Mouse (Mus musculus) heart, embryonic 16.5 days (tissue): ENCODE measurements around the gene Nlrp6. TPM values are rescaled to one million over a fixed set of nuclear protein-coding genes. Genes with fewer than 3 reads are reported as not detected.
"Not testable (repeated sequence)": the region's sequence is repeated elsewhere in the genome, so short reads cannot be mapped to it uniquely, and the experiment has no call there.

Experiments
- ATAC-seq: fragments of 200-750 bp; cut with Nextera tagmentation; replicated peaks from 2 replicates; pipeline ENCODE4 v1.8.0; 2017; ENCODE audit warnings: moderate number of reproducible peaks; ENCODE audit not compliant: insufficient read depth, low FRiP score; ENCODE audit errors: extremely low read depth
- H3K27ac ChIP-seq: fragments of 300-500 bp; sonication (generic); 2 replicates; pipeline ENCODE4 v1.5.1; 2014; ENCODE audit warnings: mild to moderate bottlenecking, low read length, control low read depth, moderate library complexity
- H3K27me3 ChIP-seq: fragments of 300-500 bp; sonication (generic); 2 replicates; pipeline ENCODE4 v1.6.1; 2014; ENCODE audit warnings: low read length, mixed read lengths; ENCODE audit not compliant: control insufficient read depth, insufficient read depth
- H3K36me3 ChIP-seq: fragments of 300-500 bp; sonication (generic); 2 replicates; pipeline ENCODE4 v1.6.1; 2014; ENCODE audit not compliant: control insufficient read depth, insufficient read depth
- H3K4me1 ChIP-seq: fragments of 300-500 bp; sonication (generic); 2 replicates; pipeline ENCODE4 v1.6.1; 2014; ENCODE audit warnings: low read length, mixed read lengths; ENCODE audit not compliant: control insufficient read depth, insufficient read depth
- H3K4me2 ChIP-seq: fragments of 300-500 bp; sonication (generic); 2 replicates; pipeline ENCODE4 v1.6.1; 2014; ENCODE audit warnings: low read depth, mild to moderate bottlenecking, control low read depth, low read length
- H3K4me3 ChIP-seq: fragments of 300-500 bp; sonication (generic); 2 replicates; pipeline ENCODE4 v1.5.1; 2014; ENCODE audit warnings: mild to moderate bottlenecking, control low read depth, low read length
- H3K9ac ChIP-seq: fragments of 300-500 bp; sonication (generic); 2 replicates; pipeline ENCODE4 v1.6.1; 2014; ENCODE audit warnings: low read length, control low read depth
- H3K9me3 ChIP-seq: fragments of 300-500 bp; sonication (generic); replicated peaks from 2 replicates; pipeline ENCODE4 v1.6.1; 2016; ENCODE audit warnings: low read length; ENCODE audit not compliant: control insufficient read depth
- WGBS: fragments of 180-500 bp; shearing (Covaris S2); extraction: QIAGEN DNeasy Blood & Tissue Kit; methylation state at CpG from one replicate; pipeline ENCODE4 v1.1.7; 2014; 5-methylcytosine and 5-hydroxymethylcytosine counted together
- polyA plus RNA-seq: library from polyadenylated mRNA; unstranded; fragments of >200 nt; fragmentation: Nextera tagmentation; extraction: Ambion mirVana; gene quantifications from 2 replicates; pipeline ENCODE4 v1.2.1, GENCODE M21; 2015

Nlrp6 gene
- polyA plus RNA-seq, 1 experiment from 2014 or later, result 1.6 TPM

DNA sequence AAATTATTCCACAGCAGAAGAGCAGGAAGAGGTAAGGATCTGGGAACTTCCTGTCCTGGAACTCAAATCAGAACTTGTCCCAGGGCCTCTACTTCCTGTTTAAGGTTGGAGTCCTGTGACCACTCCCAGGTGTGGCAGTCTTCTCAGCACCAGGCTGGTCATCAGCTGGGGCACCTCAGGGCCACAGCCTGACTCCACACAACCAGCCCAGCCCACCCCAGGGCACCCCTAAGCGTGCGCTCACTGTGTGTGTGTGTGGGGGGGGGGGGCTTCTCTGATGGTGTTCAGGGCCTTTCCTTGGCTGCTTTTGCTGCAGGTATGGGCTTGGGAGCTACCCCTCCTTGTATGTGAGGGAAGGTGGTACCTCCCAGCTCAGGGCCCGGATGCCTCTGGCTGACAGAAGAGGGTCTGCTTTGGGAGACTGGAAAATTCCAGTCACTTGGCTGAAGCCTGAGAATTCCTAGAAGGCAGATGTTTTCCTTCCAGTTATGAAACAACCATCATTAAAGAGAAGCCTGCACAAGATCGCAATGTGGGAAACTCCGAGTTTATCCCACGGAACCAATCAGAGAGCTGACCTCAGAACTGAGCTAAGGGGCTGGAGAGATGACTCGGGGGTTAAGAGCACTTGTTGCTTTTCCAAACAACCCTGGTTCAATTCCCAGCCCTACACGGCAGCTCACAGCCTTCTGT, 50.9 kb downstream of the Nlrp6 start:
- WGBS, result 50% methylated on average over 8 of the region's 8 CpGs
- 0 out of 2 replicates have a peak, but pooled peaks have one; percentile 12 for ATAC-seq

DNA sequence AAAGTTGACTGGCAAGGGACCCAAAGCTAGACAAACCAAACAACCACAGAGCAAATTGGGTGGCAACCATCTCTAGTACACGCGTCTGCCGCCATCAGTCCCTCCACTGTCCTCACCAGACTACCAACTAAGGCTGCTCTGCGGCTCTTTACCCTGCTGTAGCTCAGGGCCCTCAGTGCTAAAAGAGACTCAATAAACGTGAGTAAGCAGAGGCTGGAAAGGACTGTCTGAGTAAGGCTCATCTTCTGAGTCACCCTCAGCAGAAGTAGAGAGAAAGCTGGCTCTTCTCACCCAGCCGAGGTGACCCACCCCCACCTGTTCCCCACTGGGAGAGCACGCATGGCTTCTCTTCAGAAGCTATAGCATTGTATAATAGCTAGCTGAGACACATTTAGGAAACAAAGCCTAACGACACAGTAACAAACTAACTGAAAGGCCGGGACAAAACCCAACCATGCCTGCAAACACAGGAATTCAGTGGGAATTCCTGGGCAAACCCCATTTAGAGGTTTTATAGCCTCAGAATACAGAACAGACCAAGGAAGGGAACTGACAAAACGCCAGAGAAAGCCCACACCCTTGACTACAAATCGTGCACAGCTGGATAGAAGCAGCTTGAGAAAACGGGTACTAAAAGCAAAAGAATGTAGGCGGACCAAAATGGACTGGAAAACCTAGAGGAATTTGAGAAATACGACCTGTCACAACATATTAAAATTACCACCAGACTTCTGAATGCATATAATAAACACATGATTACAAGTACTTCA, 52.9 kb downstream of the Nlrp6 start:
- no peak overlapping the region for H3K27ac ChIP-seq
- H3K9me3 ChIP-seq, result no peaks in the 10 kb centered on the region
- no peak overlapping the region for H3K9ac ChIP-seq
- whole genome bisulfite sequencing, result 49% methylated on average over 14 of the region's 14 CpGs
- H3K4me1 ChIP-seq, result peaks cover 8% of the 10 kb centered on the region; the same call in 1 of the 2 replicates
- H3K36me3 ChIP-seq, result no peaks in the 10 kb centered on the region
- H3K4me2 ChIP-seq, result no peak overlapping the region
- H3K4me3 ChIP-seq, result no peak overlapping the region
- peaks cover 2% of the 10 kb centered on the region; the same call in 1 of the 2 replicates for H3K27me3 ChIP-seq
- ATAC-seq, result no peak

More for the DNA sequence above, 50.9 kb downstream of the Nlrp6 start:
- Histone ChIP-seq H3K27ac (peak overlapping the region; percentile 60), H3K9me3 (no peaks in the 10 kb centered on the region), H3K9ac (no peak overlapping the region), H3K4me1 (peaks cover 8% of the 10 kb centered on the region; the same call in 1 of the 2 replicates), H3K4me2 (no peak overlapping the region), H3K36me3 (no peaks in the 10 kb centered on the region), H3K27me3 (peaks cover 8% of the 10 kb centered on the region), H3K4me3 (no peak overlapping the region)

DNA sequence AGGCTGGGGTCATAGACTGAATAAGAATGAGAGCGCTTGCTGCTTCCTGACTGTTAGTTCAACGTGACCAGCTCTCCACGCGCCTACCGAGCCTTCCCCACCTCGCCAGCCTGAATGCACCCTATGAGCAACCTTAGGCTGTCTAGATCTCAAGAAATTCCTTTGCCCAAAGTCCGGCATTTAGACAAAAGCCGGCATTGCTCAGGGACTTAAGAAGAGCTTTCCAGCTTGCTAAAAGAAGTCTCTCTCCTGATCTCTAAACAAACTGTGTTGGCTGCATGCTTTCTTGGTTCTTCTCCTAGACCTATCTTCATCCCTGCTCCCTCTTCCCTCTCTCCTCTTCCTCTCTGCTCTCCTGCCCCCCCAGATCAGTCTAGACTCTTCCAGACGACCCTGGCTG, 54.2 kb downstream of the Nlrp6 start:
- Histone ChIP-seq H3K9ac (no peak overlapping the region), H3K27ac (no peak overlapping the region), H3K9me3 (no peaks in the 10 kb centered on the region), H3K4me2 (peak overlapping the region; percentile 18; the same call in 1 of the 2 replicates), H3K4me1 (peaks cover 8% of the 10 kb centered on the region; the same call in 1 of the 2 replicates), H3K36me3 (no peaks in the 10 kb centered on the region), H3K4me3 (no peak overlapping the region), H3K27me3 (peaks cover 2% of the 10 kb centered on the region; the same call in 1 of the 2 replicates)
- 16% methylated on average over 9 of the region's 9 CpGs for WGBS
- no peak for ATAC-seq

DNA sequence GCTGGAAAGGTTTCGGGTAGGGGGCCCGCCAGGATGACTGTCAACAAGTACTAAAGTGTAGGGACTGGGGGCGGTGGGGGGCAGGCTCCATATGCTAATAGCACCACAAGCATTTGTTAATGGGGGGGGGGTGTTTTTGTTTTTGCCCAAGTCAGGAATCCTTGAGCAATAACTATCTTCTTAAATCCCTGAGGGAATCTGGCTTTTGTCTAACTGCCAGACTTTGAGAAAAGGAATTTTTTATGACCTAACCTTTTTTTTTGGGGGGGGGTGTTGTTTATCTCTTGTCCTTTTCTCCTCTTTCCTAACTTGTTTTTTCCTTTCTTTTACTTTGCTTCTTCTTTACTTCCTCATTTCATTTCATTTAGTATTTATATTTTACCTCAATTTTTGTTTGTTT, 54.8 kb downstream of the Nlrp6 start:
- Histone ChIP-seq H3K27me3 (peaks cover 2% of the 10 kb centered on the region; the same call in 1 of the 2 replicates), H3K9me3 (no peaks in the 10 kb centered on the region), H3K4me2 (peak overlapping the region; percentile 18; the same call in 1 of the 2 replicates), H3K27ac (no peak overlapping the region), H3K9ac (no peak overlapping the region), H3K4me1 (peaks cover 8% of the 10 kb centered on the region; the same call in 1 of the 2 replicates), H3K36me3 (no peaks in the 10 kb centered on the region), H3K4me3 (no peak overlapping the region)
- 29% methylated on average over 3 of the region's 3 CpGs for WGBS
- ATAC-seq, result no peak

DNA sequence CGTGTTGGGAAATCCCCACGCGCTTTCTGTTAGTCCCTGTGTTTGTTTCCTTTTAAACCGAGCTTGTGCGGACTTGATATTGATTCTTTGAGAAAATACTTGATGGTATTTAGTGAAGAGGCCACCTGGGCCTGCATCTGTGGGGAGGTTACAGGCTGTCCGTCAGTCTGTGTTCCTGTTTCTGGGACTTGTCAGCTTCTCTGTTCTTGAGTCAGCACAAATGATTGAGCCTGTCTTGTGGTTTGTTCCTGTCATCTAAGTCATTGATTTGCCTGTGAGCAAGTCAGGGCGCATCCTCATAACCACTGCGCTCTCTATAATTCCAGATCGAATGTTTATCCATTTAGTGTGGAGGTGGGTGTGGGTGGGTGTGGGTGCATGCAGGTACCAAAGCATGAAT, 56.0 kb downstream of the Nlrp6 start:
- not testable (repeated sequence) for H3K27me3 ChIP-seq, H3K4me2 ChIP-seq, H3K4me1 ChIP-seq, H3K9me3 ChIP-seq, ATAC-seq, H3K4me3 ChIP-seq, H3K9ac ChIP-seq, H3K36me3 ChIP-seq, H3K27ac ChIP-seq
- WGBS, result 85% methylated on average over 9 of the region's 9 CpGs

Other genes starting within 250 kb of the Nlrp6 start
- not detected in 2 replicates for gene Olfr45, start 239.0 kb upstream of the Nlrp6 start, polyA plus RNA-seq
- gene Olfr541, start 223.6 kb upstream of the Nlrp6 start, polyA plus RNA-seq, result not detected in 2 replicates
- gene Cyp2e1, start 157.2 kb upstream of the Nlrp6 start, polyA plus RNA-seq, result not detected in 2 replicates
- gene Syce1, start 133.1 kb upstream of the Nlrp6 start, polyA plus RNA-seq, result 0.14 and 0.34 TPM in 2 replicates
- 0.74 and 0.93 TPM in 2 replicates for gene Zfp941, start 98.7 kb upstream of the Nlrp6 start, polyA plus RNA-seq
- 1.0 and 1.1 TPM in 2 replicates for gene Urah, start 85.9 kb upstream of the Nlrp6 start, polyA plus RNA-seq
- 0.62 and 0.84 TPM in 2 replicates for gene Scgb1c1, start 75.4 kb upstream of the Nlrp6 start, polyA plus RNA-seq
- gene Odf3, start 73.1 kb upstream of the Nlrp6 start, polyA plus RNA-seq, result not detected in 2 replicates
- gene Gm45785, start 64.6 kb upstream of the Nlrp6 start, polyA plus RNA-seq, result not detected in 2 replicates
- gene Ric8a, start 63.9 kb upstream of the Nlrp6 start, polyA plus RNA-seq, result 43.7 and 50.4 TPM in 2 replicates
- 31.6 and 39.5 TPM in 2 replicates for gene Bet1l, start 63.3 kb upstream of the Nlrp6 start, polyA plus RNA-seq
- gene Psmd13, start 38.9 kb upstream of the Nlrp6 start, polyA plus RNA-seq, result 181 and 189 TPM in 2 replicates
- gene Sirt3, start 38.6 kb upstream of the Nlrp6 start, polyA plus RNA-seq, result 65.4 and 71.2 TPM in 2 replicates
- gene Cox8b, start 20.5 kb upstream of the Nlrp6 start, polyA plus RNA-seq, result 467 and 515 TPM in 2 replicates
- 12.2 and 12.4 TPM in 2 replicates for gene Pgghg, start 20.5 kb downstream of the Nlrp6 start, polyA plus RNA-seq
- gene Ifitm5, start 29.4 kb downstream of the Nlrp6 start, polyA plus RNA-seq, result 1.3 and 1.6 TPM in 2 replicates
- gene Gm45717, start 35.0 kb downstream of the Nlrp6 start, polyA plus RNA-seq, result 0.66 TPM in 1 of 2 replicates, not detected in the other
- gene Ifitm2, start 35.1 kb downstream of the Nlrp6 start, polyA plus RNA-seq, result 525 and 571 TPM in 2 replicates
- 24.0 and 34.8 TPM in 2 replicates for gene Ifitm1, start 46.3 kb downstream of the Nlrp6 start, polyA plus RNA-seq
- gene Ifitm3, start 89.9 kb downstream of the Nlrp6 start, polyA plus RNA-seq, result 157 and 218 TPM in 2 replicates
- 1.0 and 1.3 TPM in 2 replicates for gene Ifitm6, start 97.0 kb downstream of the Nlrp6 start, polyA plus RNA-seq
- gene Gm17387, start 108.2 kb downstream of the Nlrp6 start, polyA plus RNA-seq, result not detected in 2 replicates
- gene B4galnt4, start 140.2 kb downstream of the Nlrp6 start, polyA plus RNA-seq, result 0.54 and 0.97 TPM in 2 replicates
- gene Pkp3, start 157.3 kb downstream of the Nlrp6 start, polyA plus RNA-seq, result 4.1 and 5.2 TPM in 2 replicates
- 7.4 and 8.5 TPM in 2 replicates for gene Sigirr, start 179.7 kb downstream of the Nlrp6 start, polyA plus RNA-seq
- 0.49 and 1.00 TPM in 2 replicates for gene Ano9, start 196.9 kb downstream of the Nlrp6 start, polyA plus RNA-seq
- 56.1 and 63.9 TPM in 2 replicates for gene Ptdss2, start 201.5 kb downstream of the Nlrp6 start, polyA plus RNA-seq